Mouse (Mus musculus): ENCODE data around the gene Clspn. TPM values are rescaled to one million over a fixed set of nuclear protein-coding genes. Genes with fewer than 3 reads are reported as not detected.

Clspn gene
- total RNA-seq, 2 experiments from 2014 or later, result 0.54 to 0.96 TPM

- DNase-seq (ENCODE audit: low spot score in 2 of 2), result no peak
Measured at GRCm38 (mm10) chr4:126632668-126633067, 75.9 kb downstream of the Clspn start.

GRCm38 (mm10) chr4:126636330-126636729 lies 79.6 kb downstream of the Clspn start:
- no peak for DNase-seq (ENCODE audit: low spot score in 2 of 2)

- no peak for DNase-seq (ENCODE audit: low spot score in 2 of 2)
Measured at GRCm38 (mm10) chr4:126637446-126637845, 80.7 kb downstream of the Clspn start.

GRCm38 (mm10) chr4:126639339-126639738 lies 82.6 kb downstream of the Clspn start:
- DNase-seq (ENCODE audit: low spot score in 2 of 2), result no peak

DNA sequence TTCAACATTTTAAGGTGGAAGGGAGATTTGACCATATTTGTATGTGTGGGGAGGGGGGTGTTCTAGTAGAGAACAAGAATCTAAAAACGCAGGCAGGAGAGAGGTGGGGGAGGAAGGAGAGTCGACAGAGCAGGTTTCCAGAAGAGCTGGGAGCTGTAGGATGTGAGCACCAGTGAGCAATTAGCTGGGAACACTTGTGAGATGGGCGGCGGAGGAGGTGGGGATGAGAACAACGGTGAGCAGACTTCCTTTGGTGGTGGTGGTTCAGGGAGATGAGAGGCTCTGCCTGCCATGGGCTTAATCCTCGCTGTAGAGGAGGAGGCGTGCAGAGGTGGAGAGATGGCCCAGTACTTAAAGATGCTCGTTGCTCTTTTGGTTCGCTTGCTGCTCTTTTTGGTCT lies 85.2 kb downstream of the Clspn start:
- no peak for DNase-seq (ENCODE audit: low spot score in 2 of 2)

Small RNA genes lying within 50 kb of the gene (microRNA-seq; reads per million reads assigned to microRNA genes)
- 0 reads per million in 2 experiments for gene Mir7119 (ENCODE audit: borderline number of aligned reads in 2 of 2)

Other genes with a start within 250 kb of the Clspn start
- gene Adprhl2, start 235.2 kb upstream of the Clspn start, total RNA-seq (2021), result 10 to 100 TPM; 31.0 to 31.2 TPM
- 1 to 10 TPM; 2.8 to 4.5 TPM for gene Tekt2, start 231.2 kb upstream of the Clspn start, total RNA-seq (2021)
- 10 to 100 TPM; 19.6 to 20.3 TPM for gene Ago3, start 127.4 kb upstream of the Clspn start, total RNA-seq (2021)
- gene Ago1, start 88.4 kb upstream of the Clspn start, total RNA-seq (2021), result 10 to 100 TPM; 25.6 to 36.9 TPM
- gene Ago4, start 23.5 kb upstream of the Clspn start, total RNA-seq (2021), result 1 to 10 TPM; 4.8 to 5.1 TPM
- 10 to 100 TPM; 10.4 to 10.5 TPM for gene 5730409E04Rik, start 52.9 kb downstream of the Clspn start, total RNA-seq (2021)
- 100 to 1,000 TPM; 161 to 163 TPM for gene Psmb2, start 120.7 kb downstream of the Clspn start, total RNA-seq (2021)
- gene Tfap2e, start 179.3 kb downstream of the Clspn start, total RNA-seq (2021), result not detected
- 10 to 100 TPM; 32.6 to 34.3 TPM for gene Ncdn, start 196.5 kb downstream of the Clspn start, total RNA-seq (2021)
- gene AU040320, start 196.6 kb downstream of the Clspn start, total RNA-seq (2021), result 10 to 100 TPM; 33.9 to 39.0 TPM